Mouse (Mus musculus): ENCODE measurements at regions not wholly inside any gene's neighbourhood (a gene's known extent, or its start where the extent isn't known, plus 50 kb on each side); places are given as distances from the start of the nearest gene placed in this dataset.

- WGBS, result 72% methylated on average over 3 of the region's 3 CpGs
- DNase-seq (ENCODE audit: low spot score), result no peak
- Histone ChIP-seq H3K4me1 (replicated peaks; ENCODE audit: control insufficient read depth, insufficient read depth) (no peaks in the 10 kb centered on the region), H3K4me2 (replicated peaks; ENCODE audit: low read depth) (no peak overlapping the region), H3K9ac (ENCODE audit: low read length) (no peak overlapping the region), H3K36me3 (ENCODE audit: control insufficient read depth, insufficient read depth, low read length) (no peaks in the 10 kb centered on the region), H3K27ac (replicated peaks) (no peak overlapping the region), H3K4me3 (ENCODE audit: low read depth, low read length) (no peak overlapping the region), H3K9me3 (ENCODE audit: control insufficient read depth, low read length) (no peaks in the 10 kb centered on the region), H3K27me3 (ENCODE audit: control insufficient read depth, insufficient read depth, low read length) (no peaks in the 10 kb centered on the region)
- no peak for TF ChIP-seq CTCF (IDR thresholded peaks at IDR 0.05; ENCODE audit: low read depth)
- TF ChIP-seq EP300 (optimal IDR thresholded peaks at IDR 0.05), result no peak
- ATAC-seq (ENCODE audit: low FRiP score, low TSS enrichment), result no peak
Observed at GRCm38 (mm10) chr14:14541705-14542104, 140.6 kb downstream of the Olfr721-ps1 start.

GRCm38 (mm10) chr14:14544236-14544635, 143.1 kb downstream of the Olfr721-ps1 start:
- Histone ChIP-seq H3K9me3 (ENCODE audit: control insufficient read depth, low read length) (no peaks in the 10 kb centered on the region), H3K4me2 (replicated peaks; ENCODE audit: low read depth) (no peak overlapping the region), H3K27me3 (ENCODE audit: control insufficient read depth, insufficient read depth, low read length) (no peaks in the 10 kb centered on the region), H3K27ac (replicated peaks) (no peak overlapping the region), H3K9ac (ENCODE audit: low read length) (no peak overlapping the region), H3K4me3 (ENCODE audit: low read depth, low read length) (no peak overlapping the region), H3K4me1 (replicated peaks; ENCODE audit: control insufficient read depth, insufficient read depth) (no peaks in the 10 kb centered on the region), H3K36me3 (ENCODE audit: control insufficient read depth, insufficient read depth, low read length) (no peaks in the 10 kb centered on the region)
- TF ChIP-seq EP300 (optimal IDR thresholded peaks at IDR 0.05) (no peak), CTCF (IDR thresholded peaks at IDR 0.05; ENCODE audit: low read depth) (no peak)
- DNase-seq (ENCODE audit: low spot score) (no peak), ATAC-seq (ENCODE audit: low FRiP score, low TSS enrichment) (no peak)
- 54% methylated on average over 7 of the region's 7 CpGs for WGBS

DNA sequence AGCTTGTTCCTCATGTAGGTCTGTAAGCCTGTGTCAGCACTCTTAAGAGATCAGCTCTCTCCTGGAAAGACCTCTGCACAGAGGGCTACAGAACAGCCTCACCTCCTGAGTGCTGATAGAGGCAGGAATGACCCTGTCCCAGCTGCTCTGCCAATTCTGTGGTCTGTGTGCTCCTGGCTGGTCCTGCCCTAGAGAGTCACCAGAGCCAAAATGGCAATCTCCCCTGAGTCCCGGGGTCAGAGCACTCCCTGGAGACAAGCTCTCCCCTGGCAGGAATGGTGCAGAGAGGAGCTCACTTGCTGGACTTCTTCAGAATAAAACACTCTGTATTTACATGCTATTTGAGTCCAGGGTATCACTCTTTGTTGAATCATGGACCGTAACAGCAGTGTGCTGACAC, 149.9 kb upstream of the Slc4a7 start:
- no peak for TF ChIP-seq EP300 (optimal IDR thresholded peaks at IDR 0.05)
- no peak for TF ChIP-seq CTCF (IDR thresholded peaks at IDR 0.05; ENCODE audit: low read depth)
- H3K27ac ChIP-seq (replicated peaks), result no peak overlapping the region
- no peak overlapping the region for H3K9ac ChIP-seq (ENCODE audit: low read length)
- no peaks in the 10 kb centered on the region for H3K4me1 ChIP-seq (replicated peaks; ENCODE audit: control insufficient read depth, insufficient read depth)
- H3K27me3 ChIP-seq (ENCODE audit: control insufficient read depth, insufficient read depth, low read length), result no peaks in the 10 kb centered on the region
- H3K36me3 ChIP-seq (ENCODE audit: control insufficient read depth, insufficient read depth, low read length), result no peaks in the 10 kb centered on the region
- no peaks in the 10 kb centered on the region for H3K9me3 ChIP-seq (ENCODE audit: control insufficient read depth, low read length)
- ATAC-seq (ENCODE audit: low FRiP score, low TSS enrichment), result no peak
- WGBS, result 69% methylated on average over 2 of the region's 2 CpGs
- DNase-seq (ENCODE audit: low spot score), result no peak
- no peak overlapping the region for H3K4me2 ChIP-seq (replicated peaks; ENCODE audit: low read depth)
- H3K4me3 ChIP-seq (ENCODE audit: low read depth, low read length), result no peak overlapping the region

DNA sequence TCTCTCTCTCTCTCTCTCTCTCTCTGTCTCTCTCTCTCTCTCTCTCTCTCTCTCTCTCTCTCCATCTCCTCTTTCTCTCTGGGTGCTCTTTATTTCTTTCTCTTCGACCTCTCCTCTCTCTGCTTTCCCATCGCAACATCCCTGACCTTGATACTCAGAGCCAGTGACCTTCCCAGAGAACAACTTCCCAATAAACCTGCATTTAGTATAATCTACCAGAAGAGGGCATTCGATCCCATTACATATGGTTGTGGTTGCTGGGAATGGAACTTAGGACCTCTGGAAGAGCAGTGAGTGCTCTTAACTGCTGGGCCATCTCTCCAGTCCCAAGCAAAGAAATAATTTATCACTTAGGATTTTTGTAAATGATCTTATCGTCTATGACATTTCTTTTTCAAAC, 127.2 kb upstream of the Slc4a7 start:
- 70% methylated on average over 4 of the region's 4 CpGs for WGBS
- Histone ChIP-seq H3K4me2 (replicated peaks; ENCODE audit: low read depth) (no peak overlapping the region), H3K4me1 (replicated peaks; ENCODE audit: control insufficient read depth, insufficient read depth) (no peaks in the 10 kb centered on the region), H3K9ac (ENCODE audit: low read length) (no peak overlapping the region), H3K27me3 (ENCODE audit: control insufficient read depth, insufficient read depth, low read length) (no peaks in the 10 kb centered on the region), H3K27ac (replicated peaks) (no peak overlapping the region), H3K4me3 (ENCODE audit: low read depth, low read length) (no peak overlapping the region), H3K36me3 (ENCODE audit: control insufficient read depth, insufficient read depth, low read length) (no peaks in the 10 kb centered on the region), H3K9me3 (ENCODE audit: control insufficient read depth, low read length) (no peaks in the 10 kb centered on the region)
- TF ChIP-seq CTCF (IDR thresholded peaks at IDR 0.05; ENCODE audit: low read depth), result peak; percentile 15; the same call in 1 of the 2 replicates
- no peak for TF ChIP-seq EP300 (optimal IDR thresholded peaks at IDR 0.05)
- DNase-seq (ENCODE audit: low spot score), result no peak
- ATAC-seq (ENCODE audit: low FRiP score, low TSS enrichment), result no peak

GRCm38 (mm10) chr14:14591939-14592338, 110.1 kb upstream of the Slc4a7 start:
- 49% methylated on average over 2 of the region's 2 CpGs for WGBS

GRCm38 (mm10) chr14:14594753-14595152, 107.3 kb upstream of the Slc4a7 start:
- Histone ChIP-seq H3K27ac (replicated peaks) (no peak overlapping the region), H3K4me1 (replicated peaks; ENCODE audit: control insufficient read depth, insufficient read depth) (no peaks in the 10 kb centered on the region), H3K4me3 (ENCODE audit: low read depth, low read length) (no peak overlapping the region), H3K9me3 (ENCODE audit: control insufficient read depth, low read length) (no peaks in the 10 kb centered on the region), H3K4me2 (replicated peaks; ENCODE audit: low read depth) (no peak overlapping the region), H3K36me3 (ENCODE audit: control insufficient read depth, insufficient read depth, low read length) (no peaks in the 10 kb centered on the region), H3K27me3 (ENCODE audit: control insufficient read depth, insufficient read depth, low read length) (no peaks in the 10 kb centered on the region), H3K9ac (ENCODE audit: low read length) (no peak overlapping the region)
- DNase-seq (ENCODE audit: low spot score) (no peak), ATAC-seq (ENCODE audit: low FRiP score, low TSS enrichment) (no peak)
- TF ChIP-seq CTCF (IDR thresholded peaks at IDR 0.05; ENCODE audit: low read depth) (no peak), EP300 (optimal IDR thresholded peaks at IDR 0.05) (no peak)
- WGBS, result 80% methylated on average over 6 of the region's 6 CpGs

More at GRCm38 (mm10) chr14:14591939-14592338, 110.1 kb upstream of the Slc4a7 start:
- DNase-seq (ENCODE audit: low spot score) (no peak), ATAC-seq (ENCODE audit: low FRiP score, low TSS enrichment) (no peak)
- H3K36me3 ChIP-seq (ENCODE audit: control insufficient read depth, insufficient read depth, low read length), result no peaks in the 10 kb centered on the region
- H3K4me2 ChIP-seq (replicated peaks; ENCODE audit: low read depth), result no peak overlapping the region
- no peaks in the 10 kb centered on the region for H3K9me3 ChIP-seq (ENCODE audit: control insufficient read depth, low read length)
- no peaks in the 10 kb centered on the region for H3K4me1 ChIP-seq (replicated peaks; ENCODE audit: control insufficient read depth, insufficient read depth)
- TF ChIP-seq CTCF (IDR thresholded peaks at IDR 0.05; ENCODE audit: low read depth) (no peak), EP300 (optimal IDR thresholded peaks at IDR 0.05) (no peak)
- H3K9ac ChIP-seq (ENCODE audit: low read length), result no peak overlapping the region
- no peak overlapping the region for H3K4me3 ChIP-seq (ENCODE audit: low read depth, low read length)
- H3K27ac ChIP-seq (replicated peaks), result no peak overlapping the region
- H3K27me3 ChIP-seq (ENCODE audit: control insufficient read depth, insufficient read depth, low read length), result no peaks in the 10 kb centered on the region

All from stomach, postnatal 0 days (tissue).